Mouse (Mus musculus) heart, embryonic 13.5 days (tissue): Measurements from ENCODE around the gene Pold3. TPM values are rescaled to one million over a fixed set of nuclear protein-coding genes. Genes with fewer than 3 reads are reported as not detected.
A peak's percentile ranks its signal among the peaks of the same experiment; 100 is the strongest.

ENCODE experiments used
- ATAC-seq: fragments of 200-750 bp; cut with Nextera tagmentation; 2 replicates; pipeline ENCODE4 v1.8.0; 2017; ENCODE audit warnings: moderate TSS enrichment; ENCODE audit not compliant: insufficient number of reproducible peaks, low FRiP score, low TSS enrichment; ENCODE audit errors: extremely low read depth
- H3K27ac ChIP-seq: fragments of 300-500 bp; sonication (generic); replicated peaks from 2 replicates; pipeline ENCODE4 v1.5.1; 2015; ENCODE audit warnings: moderate library complexity, mild to moderate bottlenecking, inconsistent platforms
- H3K27me3 ChIP-seq: fragments of 300-500 bp; sonication (generic); replicated peaks from 2 replicates; pipeline ENCODE4 v1.6.1; 2015; ENCODE audit warnings: mild to moderate bottlenecking, inconsistent platforms
- H3K36me3 ChIP-seq: fragments of 300-500 bp; sonication (generic); 2 replicates; pipeline ENCODE4 v1.6.1; 2015; ENCODE audit warnings: mild to moderate bottlenecking, inconsistent platforms
- H3K4me1 ChIP-seq: fragments of 300-500 bp; sonication (generic); 2 replicates; pipeline ENCODE4 v1.6.1; 2015; ENCODE audit warnings: inconsistent platforms
- H3K4me2 ChIP-seq: fragments of 300-500 bp; sonication (generic); 2 replicates; pipeline ENCODE4 v1.6.1; 2015; ENCODE audit warnings: inconsistent platforms, mild to moderate bottlenecking, moderate library complexity
- H3K4me3 ChIP-seq: fragments of 300-500 bp; sonication (generic); 2 replicates; pipeline ENCODE4 v1.5.1; 2015; ENCODE audit warnings: moderate library complexity, mild to moderate bottlenecking, inconsistent platforms
- H3K9ac ChIP-seq: fragments of 300-500 bp; sonication (generic); 2 replicates; pipeline ENCODE4 v1.6.1; 2015; ENCODE audit warnings: inconsistent platforms, mild to moderate bottlenecking, moderate library complexity
- H3K9me3 ChIP-seq: fragments of 300-500 bp; sonication (generic); 2 replicates; pipeline ENCODE4 v1.6.1; 2016; ENCODE audit warnings: inconsistent platforms
- WGBS: fragments of 180-500 bp; shearing (Covaris S2); methylation state at CpG from one replicate; pipeline ENCODE4 v1.1.7; 2015; ENCODE audit warnings: mixed read lengths; 5-methylcytosine and 5-hydroxymethylcytosine counted together
- polyA plus RNA-seq: library from polyadenylated mRNA; unstranded; fragments of >200 nt; fragmentation: Nextera tagmentation; extraction: Ambion mirVana; gene quantifications from 2 replicates; pipeline ENCODE4 v1.2.1, GENCODE M21; 2015

Pold3 gene
- polyA plus RNA-seq, 1 experiment from 2014 or later, result 34.8 TPM

DNA sequence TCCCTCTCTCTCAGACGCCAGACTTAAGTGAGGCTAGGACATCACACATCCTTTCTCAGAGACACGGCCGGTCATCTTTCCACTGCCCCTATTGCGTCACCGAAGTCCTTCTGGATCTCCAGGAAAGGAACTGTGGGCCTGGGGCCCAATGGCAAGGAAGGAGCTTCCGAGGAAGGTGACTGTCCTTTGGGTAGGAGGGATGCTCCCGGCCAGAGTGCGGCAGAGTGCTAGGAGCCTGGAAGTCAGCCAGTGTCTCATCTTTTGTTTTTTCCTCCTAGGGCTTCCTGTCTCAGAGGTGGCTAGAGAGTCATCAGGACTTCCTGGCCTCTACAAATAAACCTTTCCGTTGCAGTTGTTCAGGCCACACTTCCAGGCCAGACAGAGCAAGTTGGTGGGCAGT is 15.7 kb upstream of the Pold3 start:
- Histone ChIP-seq H3K27ac (no peak overlapping the region), H3K4me2 (no peak overlapping the region), H3K9me3 (no peaks in the 10 kb centered on the region), H3K36me3 (no peaks in the 10 kb centered on the region), H3K27me3 (no peaks in the 10 kb centered on the region), H3K4me3 (no peak overlapping the region), H3K4me1 (no peaks in the 10 kb centered on the region), H3K9ac (no peak overlapping the region)
- ATAC-seq, result no peak
- WGBS, result 65% methylated on average over 9 of the region's 9 CpGs

DNA sequence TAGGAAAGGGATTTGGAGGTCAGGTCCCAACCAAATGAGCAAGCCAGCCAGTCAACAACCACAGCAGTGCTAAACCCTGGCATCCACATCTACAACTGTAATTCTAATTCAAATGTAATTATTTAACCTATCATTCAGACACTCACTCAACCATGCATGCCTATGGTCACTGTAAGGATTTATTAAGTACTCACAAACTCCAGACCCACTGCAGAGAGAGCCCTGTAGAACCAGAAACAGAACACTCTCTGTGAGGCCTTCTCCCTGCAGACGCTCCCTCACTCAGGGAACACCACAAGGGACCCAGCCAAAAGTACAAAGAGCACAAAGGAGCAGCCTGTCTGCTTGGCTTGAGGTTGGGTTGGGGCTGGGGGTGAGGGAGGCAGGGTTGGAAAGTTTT is 11.0 kb upstream of the Pold3 start:
- H3K4me1 ChIP-seq, result no peaks in the 10 kb centered on the region
- H3K27ac ChIP-seq, result no peak overlapping the region
- no peaks in the 10 kb centered on the region for H3K27me3 ChIP-seq
- no peak overlapping the region for H3K4me2 ChIP-seq
- H3K4me3 ChIP-seq, result no peak overlapping the region
- H3K9ac ChIP-seq, result no peak overlapping the region
- WGBS, result 74% methylated on average over 1 of the region's 1 CpGs
- no peak for ATAC-seq
- no peaks in the 10 kb centered on the region for H3K36me3 ChIP-seq
- no peaks in the 10 kb centered on the region for H3K9me3 ChIP-seq

DNA sequence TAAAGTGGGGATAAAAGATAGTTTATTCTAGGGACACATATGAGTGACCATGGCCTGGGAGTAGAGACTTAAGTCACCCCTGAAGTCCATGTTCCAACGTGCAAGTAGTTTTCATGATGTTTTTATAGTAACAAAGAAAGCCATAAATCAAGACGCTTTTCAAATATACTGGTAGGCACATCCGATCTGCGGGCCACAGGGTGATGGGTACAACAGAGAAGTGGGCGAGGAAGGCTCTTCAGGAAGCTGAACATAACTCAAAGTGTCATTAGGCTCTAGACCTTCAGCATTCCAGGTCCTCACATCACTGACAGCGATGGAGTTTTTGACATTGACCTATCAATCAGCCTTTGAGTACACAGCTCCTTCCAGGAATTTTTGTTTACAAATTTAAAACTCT is 9.2 kb upstream of the Pold3 start:
- H3K9ac ChIP-seq, result no peak overlapping the region
- WGBS, result 62% methylated on average over 6 of the region's 6 CpGs
- H3K27ac ChIP-seq, result no peak overlapping the region
- ATAC-seq, result no peak
- no peaks in the 10 kb centered on the region for H3K36me3 ChIP-seq
- H3K4me2 ChIP-seq, result no peak overlapping the region
- no peak overlapping the region for H3K4me3 ChIP-seq
- H3K4me1 ChIP-seq, result no peaks in the 10 kb centered on the region
- no peaks in the 10 kb centered on the region for H3K9me3 ChIP-seq
- H3K27me3 ChIP-seq, result no peaks in the 10 kb centered on the region

DNA sequence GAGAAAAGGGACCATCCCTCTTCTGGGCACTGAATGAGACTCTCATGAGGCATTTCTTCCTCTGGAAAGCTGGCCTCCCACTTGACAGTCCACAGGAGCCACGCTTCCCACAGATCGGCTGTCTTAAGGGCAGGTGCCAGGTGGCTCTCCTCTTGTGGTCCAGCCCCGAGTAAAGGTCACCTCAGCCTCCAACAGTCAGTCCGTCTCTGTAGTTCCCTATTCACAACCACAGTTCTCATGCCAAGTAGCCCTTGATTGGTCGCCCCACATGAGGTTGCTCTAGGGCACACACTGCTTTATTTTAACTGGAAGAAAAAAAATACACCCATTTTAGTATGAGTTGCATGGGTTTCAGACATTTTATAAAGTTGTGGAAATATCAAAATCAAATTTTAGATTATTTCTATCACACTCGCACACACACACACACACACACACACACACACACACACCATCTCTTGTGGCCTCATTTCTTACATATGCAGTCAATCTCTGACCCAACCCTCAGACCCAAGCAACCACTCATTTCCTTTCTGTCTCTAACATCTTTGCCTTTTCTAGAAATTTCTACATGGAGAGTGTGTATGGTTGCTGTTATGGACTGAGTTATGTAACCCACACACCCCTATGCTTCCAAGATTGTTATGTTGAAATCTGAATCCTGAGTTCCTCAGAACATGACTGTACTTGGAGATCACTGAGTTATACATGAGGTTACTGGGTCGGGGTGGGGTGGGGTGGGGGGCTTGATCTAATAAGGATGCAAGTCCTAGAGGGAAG is 7.1 kb upstream of the Pold3 start:
- Histone ChIP-seq H3K36me3 (no peaks in the 10 kb centered on the region), H3K27me3 (no peaks in the 10 kb centered on the region), H3K4me1 (no peaks in the 10 kb centered on the region), H3K27ac (no peak overlapping the region), H3K9me3 (peaks cover 4% of the 10 kb centered on the region; the same call in 1 of the 2 replicates), H3K9ac (no peak overlapping the region), H3K4me3 (no peak overlapping the region), H3K4me2 (no peak overlapping the region)
- WGBS, result 71% methylated on average over 7 of the region's 7 CpGs
- no peak for ATAC-seq

DNA sequence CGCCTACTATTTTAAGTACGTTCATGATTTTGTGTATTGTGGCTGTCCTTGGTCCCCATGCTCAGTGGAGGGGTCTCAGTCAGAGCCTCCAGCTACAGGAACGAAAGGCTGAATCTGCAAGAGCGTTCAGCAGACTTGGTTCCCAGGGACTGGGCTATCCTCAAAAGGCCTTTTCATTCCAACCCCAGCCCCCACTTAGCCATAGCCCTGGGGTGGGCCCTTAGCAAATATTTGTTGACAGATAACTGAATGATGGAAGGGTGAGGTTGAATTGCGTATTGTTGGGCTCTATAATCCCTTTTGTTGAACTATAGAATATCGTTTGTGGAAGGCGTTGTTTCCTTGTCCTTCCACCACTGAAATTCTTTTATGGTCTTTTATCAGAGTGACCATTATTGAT is 5.1 kb upstream of the Pold3 start:
- Histone ChIP-seq H3K9ac (no peak overlapping the region), H3K4me3 (no peak overlapping the region), H3K27me3 (no peaks in the 10 kb centered on the region), H3K4me2 (no peak overlapping the region), H3K36me3 (no peaks in the 10 kb centered on the region), H3K9me3 (peaks cover 4% of the 10 kb centered on the region; the same call in 1 of the 2 replicates), H3K27ac (no peak overlapping the region), H3K4me1 (peaks cover 5% of the 10 kb centered on the region; the same call in 1 of the 2 replicates)
- no peak for ATAC-seq
- 77% methylated on average over 7 of the region's 7 CpGs for WGBS

DNA sequence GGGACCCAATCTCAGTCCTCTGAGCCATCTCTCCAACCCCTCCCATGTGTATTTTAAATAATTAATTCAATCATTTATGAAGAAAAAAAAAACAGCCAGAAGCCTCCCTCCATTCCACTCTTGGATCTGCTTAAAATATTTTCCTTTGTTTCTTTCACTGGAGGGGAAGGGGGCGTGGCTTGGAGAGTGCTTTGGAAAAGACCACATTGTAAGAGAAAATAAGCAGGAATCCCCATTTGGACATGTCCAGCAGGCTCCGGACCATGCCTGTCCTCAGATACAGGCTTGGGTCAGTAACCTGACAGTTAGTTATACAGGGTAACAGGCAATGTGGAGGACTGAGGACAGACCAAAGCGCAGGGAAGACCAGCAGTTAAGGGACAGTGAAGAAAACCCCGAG is 3.8 kb upstream of the Pold3 start:
- no peak overlapping the region for H3K9ac ChIP-seq
- peaks cover 11% of the 10 kb centered on the region for H3K4me1 ChIP-seq
- H3K4me3 ChIP-seq, result no peak overlapping the region
- WGBS, result 56% methylated on average over 4 of the region's 4 CpGs
- H3K27ac ChIP-seq, result no peak overlapping the region
- H3K9me3 ChIP-seq, result peaks cover 4% of the 10 kb centered on the region; the same call in 1 of the 2 replicates
- H3K36me3 ChIP-seq, result no peaks in the 10 kb centered on the region
- ATAC-seq, result no peak
- no peak overlapping the region for H3K4me2 ChIP-seq
- H3K27me3 ChIP-seq, result no peaks in the 10 kb centered on the region

DNA sequence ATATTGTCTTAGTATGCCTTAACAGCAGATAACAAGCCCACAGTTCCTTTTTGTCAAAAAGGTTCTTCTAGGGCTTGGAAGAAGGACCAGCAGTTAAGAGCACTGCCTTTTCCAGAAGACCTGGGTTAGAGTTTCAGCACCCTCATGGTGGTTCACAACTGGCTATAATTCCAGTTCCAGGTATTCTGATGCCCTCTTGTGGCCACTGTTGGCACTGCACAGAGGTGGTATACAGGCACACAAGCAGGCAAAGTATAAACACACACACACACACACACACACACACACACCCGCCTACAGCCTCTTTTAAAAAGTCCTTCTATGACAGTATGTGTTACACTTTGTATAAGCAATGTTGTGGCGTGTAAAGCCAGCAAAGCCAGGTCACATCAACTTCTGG is 2.8 kb upstream of the Pold3 start:
- Histone ChIP-seq H3K27ac (no peak overlapping the region), H3K9ac (no peak overlapping the region), H3K4me1 (peaks cover 18% of the 10 kb centered on the region), H3K9me3 (peaks cover 4% of the 10 kb centered on the region; the same call in 1 of the 2 replicates), H3K36me3 (peaks cover 2% of the 10 kb centered on the region), H3K4me2 (no peak overlapping the region), H3K27me3 (no peaks in the 10 kb centered on the region), H3K4me3 (no peak overlapping the region)
- ATAC-seq, result no peak
- WGBS, result 66% methylated on average over 2 of the region's 2 CpGs

DNA sequence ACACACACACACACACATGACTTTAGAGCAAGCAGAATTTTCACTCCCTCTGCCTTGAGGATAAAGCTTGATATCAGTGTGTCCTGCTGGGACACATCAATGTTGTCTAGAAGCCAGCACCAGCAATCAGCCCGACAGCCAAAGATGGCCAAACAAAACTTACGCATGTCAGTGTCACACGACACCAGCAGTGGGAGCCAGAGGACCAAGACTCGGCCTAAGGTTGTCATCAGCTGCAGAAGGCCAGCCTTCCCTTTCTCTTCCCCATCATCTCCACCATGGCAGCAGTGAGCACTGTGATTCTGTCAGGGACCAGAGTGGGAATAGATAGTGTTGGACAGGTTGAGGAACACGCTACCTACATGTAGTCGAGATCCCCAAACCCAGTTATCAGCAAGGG is 2.1 kb upstream of the Pold3 start:
- H3K4me3 ChIP-seq, result no peak overlapping the region
- no peak overlapping the region for H3K27ac ChIP-seq
- H3K27me3 ChIP-seq, result no peaks in the 10 kb centered on the region
- 54% methylated on average over 6 of the region's 6 CpGs for WGBS
- peaks cover 18% of the 10 kb centered on the region for H3K4me1 ChIP-seq
- no peak overlapping the region for H3K4me2 ChIP-seq
- H3K36me3 ChIP-seq, result peaks cover 9% of the 10 kb centered on the region
- ATAC-seq, result no peak
- peaks cover 4% of the 10 kb centered on the region; the same call in 1 of the 2 replicates for H3K9me3 ChIP-seq
- H3K9ac ChIP-seq, result no peak overlapping the region

DNA sequence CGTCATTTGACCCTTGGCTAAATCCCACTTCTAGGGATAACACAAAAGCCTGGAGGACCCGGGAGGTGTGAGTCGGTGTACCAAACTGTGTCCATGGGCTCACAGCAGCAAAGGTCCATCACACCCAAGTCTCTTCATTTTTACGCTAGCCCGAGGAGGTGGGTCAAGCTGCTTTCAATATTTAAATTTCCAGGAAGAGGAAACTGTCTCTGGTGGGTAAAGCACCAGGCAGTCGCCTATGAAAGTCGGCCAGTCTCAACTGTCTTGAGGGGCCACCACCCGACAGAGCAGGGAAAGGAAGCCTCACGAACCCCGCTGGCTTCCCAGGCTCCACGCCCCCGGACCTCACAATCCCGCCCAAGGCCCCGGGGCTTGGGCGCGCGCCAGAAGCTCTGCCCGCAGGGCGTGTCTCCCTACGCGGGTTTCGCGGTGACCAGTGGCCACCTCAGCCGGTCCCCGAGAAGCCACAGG is 539 bp downstream of the Pold3 start:
- Histone ChIP-seq H3K4me2 (peak overlapping the region; percentile 82), H3K4me1 (peaks cover 18% of the 10 kb centered on the region), H3K9ac (peak overlapping the region; percentile 92), H3K9me3 (peaks cover 4% of the 10 kb centered on the region; the same call in 1 of the 2 replicates), H3K4me3 (peak overlapping the region; percentile 81), H3K27me3 (no peaks in the 10 kb centered on the region), H3K27ac (peak overlapping the region; percentile 87), H3K36me3 (peaks cover 34% of the 10 kb centered on the region)
- under 1% methylated on average over 25 of the region's 25 CpGs for WGBS
- ATAC-seq, result peak; percentile 51

DNA sequence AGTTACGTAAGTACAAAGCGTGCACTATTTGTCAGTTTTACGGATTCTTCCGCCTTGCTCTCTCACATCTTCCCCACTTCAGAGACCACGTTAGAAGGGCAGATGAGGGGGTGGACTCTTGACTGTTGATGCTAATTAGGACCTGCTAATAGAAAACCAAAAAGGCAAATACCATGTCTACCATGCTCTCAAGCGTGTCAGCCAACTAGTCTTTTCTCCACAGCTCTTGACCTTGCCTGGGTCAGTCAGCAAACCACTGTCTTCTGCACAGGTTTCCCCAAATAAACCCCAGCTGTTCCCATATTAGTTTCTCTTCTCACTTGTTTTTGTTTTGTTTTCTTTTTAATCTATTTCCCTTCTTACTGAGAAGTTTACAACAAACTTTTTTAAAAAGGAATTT is 7.1 kb downstream of the Pold3 start:
- H3K4me3 ChIP-seq, result no peak overlapping the region
- H3K9me3 ChIP-seq, result no peaks in the 10 kb centered on the region
- no peaks in the 10 kb centered on the region for H3K27me3 ChIP-seq
- no peak overlapping the region for H3K27ac ChIP-seq
- ATAC-seq, result no peak
- H3K36me3 ChIP-seq, result peaks cover 88% of the 10 kb centered on the region
- no peaks in the 10 kb centered on the region for H3K4me1 ChIP-seq
- H3K9ac ChIP-seq, result no peak overlapping the region
- WGBS, result 92% methylated on average over 6 of the region's 6 CpGs
- no peak overlapping the region for H3K4me2 ChIP-seq

DNA sequence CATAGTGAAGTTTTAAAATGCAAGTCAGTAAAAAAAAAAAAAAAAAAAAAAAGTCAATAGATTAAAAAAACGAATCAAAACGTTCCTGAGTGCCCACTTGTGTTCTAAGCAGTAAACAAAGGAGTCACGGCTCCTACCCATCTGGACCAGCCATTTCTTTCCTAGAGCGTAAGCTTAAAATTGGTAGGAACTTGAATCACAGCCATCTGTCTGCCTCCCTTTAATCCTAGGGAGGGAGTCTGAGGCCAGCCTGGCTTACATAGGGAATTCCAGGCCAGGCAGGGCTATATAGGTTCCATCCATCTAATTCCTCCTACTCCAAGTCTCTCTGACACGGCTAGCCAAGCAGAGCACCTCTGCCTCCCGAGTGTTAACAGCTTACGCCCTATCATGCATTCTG is 7.5 kb downstream of the Pold3 start:
- H3K36me3 ChIP-seq, result peaks cover 87% of the 10 kb centered on the region
- no peaks in the 10 kb centered on the region for H3K9me3 ChIP-seq
- WGBS, result 77% methylated on average over 7 of the region's 7 CpGs

DNA sequence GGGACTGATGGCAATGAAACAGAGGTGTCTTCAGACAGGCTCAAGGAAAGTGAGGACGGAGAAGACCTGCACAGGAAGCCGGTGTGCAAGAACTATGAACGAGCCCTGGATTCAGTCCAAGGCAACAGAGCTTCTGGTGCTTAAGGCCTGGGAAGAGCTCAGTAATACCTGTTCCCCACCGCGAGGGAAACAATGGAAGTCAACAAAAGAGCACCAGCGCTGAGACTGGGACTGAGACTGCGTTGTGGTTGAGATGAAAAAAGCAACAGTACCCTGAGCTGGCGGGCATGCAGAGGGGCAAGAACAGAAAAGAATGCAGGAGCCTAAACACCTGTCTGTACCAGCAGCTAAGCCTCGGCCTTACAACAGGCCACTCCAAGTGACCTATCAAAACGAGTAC is 9.9 kb downstream of the Pold3 start:
- Histone ChIP-seq H3K4me2 (no peak overlapping the region), H3K27ac (no peak overlapping the region), H3K27me3 (no peaks in the 10 kb centered on the region), H3K36me3 (peaks cover 79% of the 10 kb centered on the region), H3K4me3 (no peak overlapping the region), H3K4me1 (no peaks in the 10 kb centered on the region), H3K9ac (no peak overlapping the region), H3K9me3 (no peaks in the 10 kb centered on the region)
- no peak for ATAC-seq
- WGBS, result 78% methylated on average over 10 of the region's 10 CpGs

More for the DNA sequence above, 7.5 kb downstream of the Pold3 start:
- Histone ChIP-seq H3K27me3 (no peaks in the 10 kb centered on the region), H3K4me3 (no peak overlapping the region), H3K4me1 (no peaks in the 10 kb centered on the region), H3K9ac (no peak overlapping the region), H3K4me2 (no peak overlapping the region), H3K27ac (no peak overlapping the region)
- no peak for ATAC-seq
